Mouse (Mus musculus) forebrain, embryonic 13.5 days (tissue): ENCODE measurements around the gene Tmem239. TPM values are rescaled to one million over a fixed set of nuclear protein-coding genes. Genes with fewer than 3 reads are reported as not detected.

Source experiments
- ATAC-seq: fragments of 200-750 bp; cut with Nextera tagmentation; 2 replicates; pipeline ENCODE4 v1.8.0; 2017
- H3K27ac ChIP-seq: fragments of 300-500 bp; sonication (generic); 2 replicates; pipeline ENCODE4 v1.5.1; 2015; ENCODE audit warnings: inconsistent platforms, mild to moderate bottlenecking, moderate library complexity
- H3K27me3 ChIP-seq: fragments of 300-500 bp; sonication (generic); 2 replicates; pipeline ENCODE4 v1.6.1; 2015; ENCODE audit warnings: mild to moderate bottlenecking, inconsistent platforms
- H3K36me3 ChIP-seq: fragments of 300-500 bp; sonication (generic); 2 replicates; pipeline ENCODE4 v1.6.1; 2015; ENCODE audit warnings: mild to moderate bottlenecking, inconsistent platforms; ENCODE audit not compliant: poor library complexity, severe bottlenecking
- H3K4me1 ChIP-seq: fragments of 300-500 bp; sonication (generic); 2 replicates; pipeline ENCODE4 v1.6.1; 2015; ENCODE audit warnings: inconsistent platforms
- H3K4me2 ChIP-seq: fragments of 300-500 bp; sonication (generic); 2 replicates; pipeline ENCODE4 v1.6.1; 2015; ENCODE audit warnings: inconsistent platforms, mild to moderate bottlenecking, moderate library complexity
- H3K4me3 ChIP-seq: fragments of 300-500 bp; sonication (generic); 2 replicates; pipeline ENCODE4 v1.5.1; 2015; ENCODE audit warnings: mild to moderate bottlenecking, inconsistent platforms
- H3K9ac ChIP-seq: fragments of 300-500 bp; sonication (generic); 2 replicates; pipeline ENCODE4 v1.6.1; 2015; ENCODE audit warnings: mild to moderate bottlenecking, inconsistent platforms
- H3K9me3 ChIP-seq: fragments of 300-500 bp; sonication (generic); replicated peaks from 2 replicates; pipeline ENCODE4 v1.6.1; 2016; ENCODE audit warnings: inconsistent platforms
- WGBS: fragments of 180-500 bp; shearing (Covaris S2); methylation state at CpG from one replicate; pipeline ENCODE4 v1.1.7; 2015; 5-methylcytosine and 5-hydroxymethylcytosine counted together
- polyA plus RNA-seq: library from polyadenylated mRNA; unstranded; fragments of >200 nt; fragmentation: Nextera tagmentation; extraction: Ambion mirVana; gene quantifications from 2 replicates; pipeline ENCODE4 v1.2.1, GENCODE M21; 2015

The Tmem239 gene
- polyA plus RNA-seq, 1 experiment from 2014 or later = not detected

GRCm38 (mm10) chr2:130439840-130440480, 33.7 kb downstream of the Tmem239 start:
- Histone ChIP-seq H3K4me2 (no peak overlapping the region), H3K9me3 (no peaks in the 10 kb centered on the region), H3K4me1 (no peaks in the 10 kb centered on the region), H3K36me3 (peaks cover 74% of the 10 kb centered on the region), H3K27me3 (no peaks in the 10 kb centered on the region), H3K27ac (no peak overlapping the region), H3K4me3 (no peak overlapping the region), H3K9ac (no peak overlapping the region)
- 89% methylated on average over 4 of the region's 4 CpGs for WGBS
- ATAC-seq = no peak

GRCm38 (mm10) chr2:130442162-130442561, 35.9 kb downstream of the Tmem239 start:
- Histone ChIP-seq H3K27me3 (no peaks in the 10 kb centered on the region), H3K4me3 (no peak overlapping the region)
- 87% methylated on average over 10 of the region's 10 CpGs for WGBS

GRCm38 (mm10) chr2:130448449-130448848, 42.2 kb downstream of the Tmem239 start:
- no peaks in the 10 kb centered on the region for H3K9me3 ChIP-seq
- ATAC-seq = no peak
- peaks cover 25% of the 10 kb centered on the region for H3K36me3 ChIP-seq
- H3K4me3 ChIP-seq = no peak overlapping the region
- H3K4me2 ChIP-seq = no peak overlapping the region
- peaks cover 10% of the 10 kb centered on the region for H3K27me3 ChIP-seq
- H3K4me1 ChIP-seq = peaks cover 34% of the 10 kb centered on the region
- no peak overlapping the region for H3K9ac ChIP-seq
- no peak overlapping the region for H3K27ac ChIP-seq

More at GRCm38 (mm10) chr2:130442162-130442561, 35.9 kb downstream of the Tmem239 start:
- Histone ChIP-seq H3K4me2 (no peak overlapping the region), H3K9ac (no peak overlapping the region), H3K4me1 (no peaks in the 10 kb centered on the region), H3K27ac (no peak overlapping the region), H3K9me3 (no peaks in the 10 kb centered on the region), H3K36me3 (peaks cover 83% of the 10 kb centered on the region)
- ATAC-seq = no peak

- Histone ChIP-seq H3K4me2 (peak overlapping the region; percentile 75), H3K4me1 (peaks cover 37% of the 10 kb centered on the region), H3K9ac (peak overlapping the region; percentile 90), H3K36me3 (peaks cover 17% of the 10 kb centered on the region), H3K9me3 (no peaks in the 10 kb centered on the region), H3K27ac (no peak overlapping the region), H3K4me3 (peak overlapping the region; percentile 67), H3K27me3 (peaks cover 10% of the 10 kb centered on the region)
- WGBS = 10% methylated on average over 17 of the region's 17 CpGs
- ATAC-seq = peak; percentile 31; the same call in 1 of the 2 replicates
Measured at GRCm38 (mm10) chr2:130449021-130449793, 42.9 kb downstream of the Tmem239 start.

GRCm38 (mm10) chr2:130449794-130450433, 43.6 kb downstream of the Tmem239 start, which contains the start of gene Ptpra:
Gene Ptpra (plus strand): TSS chr2:130450278.
- Histone ChIP-seq H3K4me1 (peaks cover 44% of the 10 kb centered on the region), H3K27ac (peak within 1 kb of the TSS; percentile 84), H3K9ac (peak within 1 kb of the TSS; percentile 90), H3K27me3 (peaks cover 10% of the 10 kb centered on the region), H3K4me3 (peak within 1 kb of the TSS; percentile 67), H3K36me3 (peaks cover 10% of the 10 kb centered on the region; the same call in 1 of the 2 replicates), H3K9me3 (no peaks in the 10 kb centered on the region), H3K4me2 (peak within 1 kb of the TSS; percentile 75)
- ATAC-seq = peak; percentile 98
- WGBS = under 1% methylated on average over 41 of the region's 50 CpGs

GRCm38 (mm10) chr2:130450434-130450796, 44.1 kb downstream of the Tmem239 start:
- H3K4me2 ChIP-seq = peak overlapping the region; percentile 75
- peak overlapping the region; percentile 67 for H3K4me3 ChIP-seq
- WGBS = under 1% methylated on average over 45 of the region's 47 CpGs
- peak; percentile 88 for ATAC-seq
- peaks cover 10% of the 10 kb centered on the region for H3K27me3 ChIP-seq
- peaks cover 47% of the 10 kb centered on the region for H3K4me1 ChIP-seq
- H3K27ac ChIP-seq = peak overlapping the region; percentile 84
- H3K9me3 ChIP-seq = no peaks in the 10 kb centered on the region
- H3K36me3 ChIP-seq = peaks cover 7% of the 10 kb centered on the region; the same call in 1 of the 2 replicates
- H3K9ac ChIP-seq = peak overlapping the region; percentile 90

- H3K4me3 ChIP-seq = peak overlapping the region; percentile 67
- H3K4me2 ChIP-seq = peak overlapping the region; percentile 75
- H3K27ac ChIP-seq = no peak overlapping the region
- peak overlapping the region; percentile 90 for H3K9ac ChIP-seq
- no peaks in the 10 kb centered on the region for H3K9me3 ChIP-seq
- H3K27me3 ChIP-seq = peaks cover 10% of the 10 kb centered on the region
- no peaks in the 10 kb centered on the region for H3K36me3 ChIP-seq
- ATAC-seq = no peak
- H3K4me1 ChIP-seq = peaks cover 53% of the 10 kb centered on the region
- WGBS = 62% methylated on average over 14 of the region's 14 CpGs
Measured at GRCm38 (mm10) chr2:130451086-130451726, 44.9 kb downstream of the Tmem239 start.

- Histone ChIP-seq H3K9ac (peak overlapping the region; percentile 90), H3K4me1 (peaks cover 55% of the 10 kb centered on the region), H3K36me3 (no peaks in the 10 kb centered on the region), H3K27me3 (peaks cover 10% of the 10 kb centered on the region), H3K4me2 (peak overlapping the region; percentile 75), H3K4me3 (peak overlapping the region; percentile 67), H3K9me3 (no peaks in the 10 kb centered on the region), H3K27ac (no peak overlapping the region)
- no peak for ATAC-seq
- 75% methylated on average over 3 of the region's 3 CpGs for WGBS
Measured at GRCm38 (mm10) chr2:130451727-130452090, 45.4 kb downstream of the Tmem239 start.

GRCm38 (mm10) chr2:130452266-130452665, 46.0 kb downstream of the Tmem239 start:
- WGBS = 60% methylated on average over 2 of the region's 2 CpGs
- no peak overlapping the region; the same call in 1 of the 2 replicates for H3K4me2 ChIP-seq

GRCm38 (mm10) chr2:130453421-130453820, 47.1 kb downstream of the Tmem239 start:
- Histone ChIP-seq H3K36me3 (no peaks in the 10 kb centered on the region), H3K27me3 (peaks cover 5% of the 10 kb centered on the region), H3K4me2 (no peak overlapping the region), H3K4me3 (no peak overlapping the region), H3K27ac (no peak overlapping the region), H3K9me3 (no peaks in the 10 kb centered on the region), H3K9ac (no peak overlapping the region), H3K4me1 (peaks cover 55% of the 10 kb centered on the region)
- ATAC-seq = no peak
- WGBS = 65% methylated on average over 6 of the region's 6 CpGs

More at GRCm38 (mm10) chr2:130452266-130452665, 46.0 kb downstream of the Tmem239 start:
- H3K9me3 ChIP-seq = no peaks in the 10 kb centered on the region
- ATAC-seq = no peak
- H3K27ac ChIP-seq = no peak overlapping the region
- 0 out of 2 replicates have a peak overlapping the region, but pooled peaks have one; percentile 67 for H3K4me3 ChIP-seq
- H3K27me3 ChIP-seq = peaks cover 10% of the 10 kb centered on the region
- H3K36me3 ChIP-seq = no peaks in the 10 kb centered on the region
- H3K9ac ChIP-seq = peak overlapping the region; percentile 90; the same call in 1 of the 2 replicates
- H3K4me1 ChIP-seq = peaks cover 55% of the 10 kb centered on the region

GRCm38 (mm10) chr2:130454748-130455370, 48.6 kb downstream of the Tmem239 start:
- H3K9ac ChIP-seq = no peak overlapping the region
- 72% methylated on average over 6 of the region's 6 CpGs for WGBS
- H3K27me3 ChIP-seq = no peaks in the 10 kb centered on the region
- no peak overlapping the region for H3K27ac ChIP-seq
- H3K4me3 ChIP-seq = no peak overlapping the region
- no peaks in the 10 kb centered on the region for H3K9me3 ChIP-seq
- ATAC-seq = no peak
- H3K36me3 ChIP-seq = no peaks in the 10 kb centered on the region
- no peak overlapping the region for H3K4me2 ChIP-seq
- peaks cover 47% of the 10 kb centered on the region for H3K4me1 ChIP-seq
